Comparison of ENCODE assay signal across 13 mouse cellular contexts in the genomic region with DNA sequence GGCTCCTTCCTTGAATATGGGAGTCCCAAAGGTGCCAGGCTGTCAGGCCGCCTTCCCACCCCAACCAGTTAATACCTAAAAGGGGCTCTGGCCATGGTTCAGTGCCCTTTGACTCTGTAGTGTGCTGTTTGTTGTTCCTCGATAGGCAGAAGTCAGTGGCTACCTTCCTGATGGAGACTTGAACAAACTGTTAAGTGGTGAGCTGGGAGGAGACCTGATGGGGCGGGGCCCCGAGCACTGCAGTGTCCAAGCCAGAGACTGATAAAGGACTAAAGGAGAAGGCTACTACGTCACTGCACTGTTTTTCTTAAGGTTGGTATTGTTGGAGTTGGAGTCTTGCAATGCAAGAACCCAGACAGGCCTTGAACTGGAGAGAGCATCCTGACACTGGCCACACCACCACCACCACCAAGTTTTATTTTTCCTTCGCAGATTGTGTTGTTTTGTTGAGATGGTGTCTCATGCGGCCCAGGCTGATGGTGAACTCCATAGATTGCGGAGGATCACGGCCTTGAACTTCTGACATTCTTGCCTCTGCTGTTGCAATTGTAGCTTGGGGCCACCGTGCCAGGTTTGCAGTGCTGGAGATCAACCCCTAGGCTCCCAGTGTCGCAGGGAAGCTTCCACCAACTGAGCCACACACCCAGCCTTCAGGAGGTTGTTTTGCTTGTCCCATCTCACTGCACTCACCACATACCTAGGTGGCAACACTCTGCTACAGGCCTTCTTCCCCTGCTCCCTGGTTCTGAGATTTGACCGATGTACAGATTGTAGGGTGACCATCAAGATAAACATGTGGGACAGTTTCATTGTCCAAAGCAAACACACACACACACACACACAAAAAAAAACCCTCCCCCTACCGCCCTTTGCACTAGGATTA. TPM values are rescaled to one million over a fixed set of nuclear protein-coding genes. Genes with fewer than 3 reads are reported as not detected.
DNase-seq lines count a peak whose midpoint lies in the region; ATAC-seq and TF ChIP-seq lines count a peak whose summit lies in the region.
"Had no signal": no experiment of that assay in that cellular context is flagged by ENCODE, and none has a peak within 500 bp of the region (broad histone marks: within the 10 kb centered on the region; RNA-seq: fewer than 3 reads in every experiment).

No protein-coding gene starts in this region.

- H3K4me3 ChIP-seq in kidney, embryonic 15.5 days (replicated peaks): no peak overlapping the region
- H3K4me3 ChIP-seq in kidney, embryonic 14.5 days (ENCODE audit: low read length): no peak overlapping the region
- H3K4me3 ChIP-seq in limb, embryonic 11.5 days (ENCODE audit: low read depth, low read length): no peak overlapping the region
- no peak overlapping the region for H3K4me3 ChIP-seq in neural tube, embryonic 14.5 days (ENCODE audit: low read depth, low read length)
- no peak overlapping the region for H3K4me3 ChIP-seq in left cerebral cortex, adult 2 months
- H3K4me3 ChIP-seq: embryonic facial prominence, embryonic 15.5 days had no signal

- H3K27me3 ChIP-seq in kidney, embryonic 15.5 days: no peaks in the 10 kb centered on the region
- H3K27me3 ChIP-seq in kidney, embryonic 14.5 days (ENCODE audit: control insufficient read depth, insufficient read depth, low read length): no peaks in the 10 kb centered on the region
- H3K27me3 ChIP-seq in limb, embryonic 11.5 days (ENCODE audit: control insufficient read depth, insufficient read depth, low read length): no peaks in the 10 kb centered on the region
- no peaks in the 10 kb centered on the region for H3K27me3 ChIP-seq in neural tube, embryonic 14.5 days (ENCODE audit: control insufficient read depth, insufficient read depth, low read length)

- no peaks in the 10 kb centered on the region for H3K9me3 ChIP-seq in kidney, embryonic 15.5 days (replicated peaks)
- H3K9me3 ChIP-seq in kidney, embryonic 14.5 days (ENCODE audit: control insufficient read depth, low read length): no peaks in the 10 kb centered on the region
- no peaks in the 10 kb centered on the region for H3K9me3 ChIP-seq in limb, embryonic 11.5 days (ENCODE audit: control insufficient read depth, low read length)
- no peaks in the 10 kb centered on the region for H3K9me3 ChIP-seq in neural tube, embryonic 14.5 days (ENCODE audit: control insufficient read depth, low read length)
- H3K9me3 ChIP-seq: embryonic facial prominence, embryonic 15.5 days had no signal

- 0 out of 2 replicates have a peak overlapping the region, but pooled peaks have one; percentile 9 for H3K4me2 ChIP-seq in kidney, embryonic 15.5 days
- H3K4me2 ChIP-seq in kidney, embryonic 14.5 days (replicated peaks; ENCODE audit: low read depth, low read length): no peak overlapping the region
- no peak overlapping the region for H3K4me2 ChIP-seq in limb, embryonic 11.5 days (ENCODE audit: low read depth, severe bottlenecking)
- H3K4me2 ChIP-seq in neural tube, embryonic 14.5 days (ENCODE audit: low read depth, low read length): peak overlapping the region; percentile 57; the same call in 1 of the 2 replicates
- H3K4me2 ChIP-seq: embryonic facial prominence, embryonic 15.5 days had no signal

- DNase-seq in adrenal gland, postnatal 14 days: peak; percentile 18
- DNase-seq in adrenal gland, postnatal 10 days: no peak
- no peak for DNase-seq in limb, embryonic 11.5 days (ENCODE audit: low spot score)
- DNase-seq in adipocyte (ENCODE audit: low spot score): no peak
- no peak for DNase-seq in left cerebral cortex, adult 2 months (ENCODE audit: extremely low spot score in 1 of 2, low spot score in 2 of 2)
- DNase-seq: layer of hippocampus, adult 9-11 months; right cerebral cortex, postnatal 4 days; thymus, postnatal 4 days had no signal

- no peak for ATAC-seq in kidney, embryonic 15.5 days (replicated peaks; ENCODE audit: low FRiP score)
- no peak for ATAC-seq in kidney, embryonic 14.5 days (ENCODE audit: low FRiP score, low TSS enrichment)
- ATAC-seq in limb, embryonic 11.5 days (ENCODE audit: insufficient number of reproducible peaks, low FRiP score, low TSS enrichment, low read depth): no peak
- no peak for ATAC-seq in neural tube, embryonic 14.5 days (ENCODE audit: low read depth)

- 68% methylated on average over 13 of the region's 13 CpGs for WGBS in kidney, embryonic 15.5 days
- WGBS in kidney, embryonic 14.5 days: 66% methylated on average over 13 of the region's 13 CpGs
- 76% methylated on average over 13 of the region's 13 CpGs for WGBS in limb, embryonic 11.5 days
- WGBS in neural tube, embryonic 14.5 days: 71% methylated on average over 13 of the region's 13 CpGs

- TF ChIP-seq CTCF in left cerebral cortex, adult 2 months (IDR thresholded peaks at IDR 0.05): no peak

- H3K9ac ChIP-seq in kidney, embryonic 15.5 days: no peak overlapping the region
- H3K9ac ChIP-seq in kidney, embryonic 14.5 days (ENCODE audit: low read depth, low read length): no peak overlapping the region
- H3K9ac ChIP-seq in limb, embryonic 11.5 days (ENCODE audit: low read length): 0 out of 2 replicates have a peak overlapping the region, but pooled peaks have one; percentile 2
- no peak overlapping the region for H3K9ac ChIP-seq in neural tube, embryonic 14.5 days (replicated peaks; ENCODE audit: low read depth, low read length)
- H3K9ac ChIP-seq: embryonic facial prominence, embryonic 15.5 days had no signal

- H3K36me3 ChIP-seq in kidney, embryonic 15.5 days: no peaks in the 10 kb centered on the region
- no peaks in the 10 kb centered on the region for H3K36me3 ChIP-seq in kidney, embryonic 14.5 days (ENCODE audit: control insufficient read depth, insufficient read depth, low read length)
- no peaks in the 10 kb centered on the region for H3K36me3 ChIP-seq in limb, embryonic 11.5 days (ENCODE audit: control insufficient read depth, insufficient read depth, low read length)
- no peaks in the 10 kb centered on the region for H3K36me3 ChIP-seq in neural tube, embryonic 14.5 days (ENCODE audit: control insufficient read depth, insufficient read depth, low read length)
- H3K36me3 ChIP-seq: embryonic facial prominence, embryonic 15.5 days had no signal

- intact Hi-C loops in left cerebral cortex, adult 2 months (cut with DNase I): no loop called here

- peak overlapping the region; percentile 51 for H3K27ac ChIP-seq in kidney, embryonic 15.5 days
- H3K27ac ChIP-seq in kidney, embryonic 14.5 days (ENCODE audit: low read depth, low read length): no peak overlapping the region
- H3K27ac ChIP-seq in limb, embryonic 11.5 days (replicated peaks; ENCODE audit: low read depth, low read length): no peak overlapping the region
- H3K27ac ChIP-seq in neural tube, embryonic 14.5 days (ENCODE audit: low read depth, low read length): no peak overlapping the region
- H3K27ac ChIP-seq in left cerebral cortex, adult 2 months: no peak overlapping the region
- H3K27ac ChIP-seq: embryonic facial prominence, embryonic 15.5 days; macrophage had no signal

- H3K4me1 ChIP-seq in kidney, embryonic 15.5 days: peaks cover 35% of the 10 kb centered on the region
- H3K4me1 ChIP-seq in kidney, embryonic 14.5 days (ENCODE audit: control insufficient read depth, insufficient read depth, low read length): peaks cover 14% of the 10 kb centered on the region; the same call in 1 of the 2 replicates
- H3K4me1 ChIP-seq in limb, embryonic 11.5 days (ENCODE audit: control insufficient read depth, insufficient read depth, low read length): peaks cover 10% of the 10 kb centered on the region
- peaks cover 8% of the 10 kb centered on the region; the same call in 1 of the 2 replicates for H3K4me1 ChIP-seq in neural tube, embryonic 14.5 days (ENCODE audit: control insufficient read depth, insufficient read depth, low read length)

RNA-seq across cellular contexts. Expression of a gene that starts 2.2 kb away (rescaled TPM):
- total RNA-seq in adrenal gland, postnatal 14 days (2021): 181 and 193 TPM in 2 replicates
- 100 to 1,000 TPM; 149 to 152 TPM for total RNA-seq in adrenal gland, postnatal 10 days (2021)
- 29.1 and 29.3 TPM in 2 replicates for polyA plus RNA-seq in kidney, embryonic 15.5 days (2015; fragmentation: Nextera tagmentation; extraction: Ambion mirVana)
- 30.8 and 50.4 TPM in 2 replicates for polyA plus RNA-seq in kidney, embryonic 14.5 days (2014; fragmentation: Nextera tagmentation; extraction: Ambion mirVana)
- 18.1 and 20.6 TPM in 2 replicates for polyA plus RNA-seq in limb, embryonic 11.5 days (2014; fragmentation: Nextera tagmentation; extraction: Ambion mirVana)
- 20.0 and 25.6 TPM in 2 replicates for polyA plus RNA-seq in neural tube, embryonic 14.5 days (2014; fragmentation: Nextera tagmentation; extraction: Ambion mirVana)
- total RNA-seq in left cerebral cortex, adult 2 months (2021): 100 to 1,000 TPM; 126 to 140 TPM

Comparison
In these comparisons a context has a peak if more than half of its experiments do, and no peak if none do; other contexts are left out.
1. H3K4me2 ChIP-seq: peak in kidney, embryonic 15.5 days (single experiment) and neural tube, embryonic 14.5 days (single experiment); none in kidney, embryonic 14.5 days (single experiment) and limb, embryonic 11.5 days (single experiment).